Mouse (Mus musculus) retina, adult 2 months (tissue): ENCODE measurements at regions not wholly inside any gene's neighbourhood (a gene's known extent, or its start where the extent isn't known, plus 50 kb on each side); places are given as distances from the start of the nearest gene placed in this dataset.
A peak's percentile ranks its signal among the peaks of the same experiment; 100 is the strongest.
"Not testable (repeated sequence)": the region's sequence is repeated elsewhere in the genome, so short reads cannot be mapped to it uniquely, and the experiment has no call there.

Source experiments
- DNase-seq: peaks from one replicate; pipeline ENCODE4 v3.0.0-alpha.2; 2012; ENCODE audit warnings: low read depth, low spot score

DNA sequence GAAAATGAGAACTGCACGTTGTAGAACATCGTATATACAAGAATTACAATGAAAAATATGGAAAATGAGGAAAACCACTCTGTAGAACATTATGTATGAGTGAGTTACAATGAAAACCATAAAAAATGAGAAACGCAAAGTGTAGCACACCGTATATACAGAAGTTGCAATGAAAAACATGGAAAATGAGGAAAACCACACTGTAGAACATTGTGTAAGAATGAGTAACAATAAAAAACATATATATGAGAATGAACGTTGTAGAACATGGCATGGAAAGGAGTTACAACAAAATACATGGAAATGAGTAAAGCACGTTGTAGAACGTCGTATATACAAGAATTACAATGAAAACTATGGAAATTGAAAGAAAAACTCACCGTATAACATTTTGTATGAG, 378.6 kb downstream of the Gm3376 start:
- DNase-seq, result peak; percentile 79

GRCm38 (mm10) chrY:4150681-4151080, 379.2 kb downstream of the Gm3376 start:
- not testable (repeated sequence) for DNase-seq

DNA sequence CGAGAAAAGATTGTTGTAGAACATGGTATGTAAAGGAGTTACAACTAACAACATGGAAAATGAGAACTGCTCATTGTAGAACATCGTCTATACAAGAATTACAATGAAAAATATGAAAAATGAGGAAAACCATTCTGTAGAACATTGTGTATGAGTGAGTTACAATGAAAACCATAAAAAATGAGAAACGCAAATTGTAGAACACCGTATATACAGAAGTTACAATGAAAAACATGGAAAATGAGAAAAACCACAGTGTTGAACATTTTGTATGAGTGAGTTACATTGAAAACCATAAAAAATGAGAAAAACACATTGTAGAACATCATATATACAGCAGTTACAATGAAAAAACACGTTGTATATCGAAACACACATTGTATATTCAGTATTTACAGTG, 381.5 kb downstream of the Gm3376 start:
- peak; percentile 9 for DNase-seq

DNA sequence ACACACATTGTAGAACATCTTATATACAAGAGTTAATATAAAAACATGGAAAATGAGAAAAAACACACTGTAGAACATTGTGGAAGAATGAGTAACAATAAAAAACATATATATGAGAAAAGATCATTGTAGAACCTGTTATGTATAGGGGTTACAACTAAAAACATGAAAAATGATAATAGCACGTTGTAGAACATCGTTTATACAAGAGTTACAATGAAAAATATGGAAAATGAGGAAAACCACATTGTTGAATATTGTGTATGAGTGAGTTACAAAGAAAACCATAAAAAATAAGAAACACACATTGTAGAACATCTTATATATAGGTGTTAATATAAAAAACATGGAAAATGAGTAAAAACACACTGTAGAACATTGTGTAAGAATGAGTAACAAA, 388.9 kb downstream of the Gm3376 start:
- no peak for DNase-seq
